Mouse (Mus musculus) right cerebral cortex, postnatal 4 days (tissue): ENCODE measurements at regions not wholly inside any gene's neighbourhood (a gene's known extent, or its start where the extent isn't known, plus 50 kb on each side); places are given as distances from the start of the nearest gene placed in this dataset.
A peak's percentile ranks its signal among the peaks of the same experiment; 100 is the strongest.
"Not testable (repeated sequence)": the region's sequence is repeated elsewhere in the genome, so short reads cannot be mapped to it uniquely, and the experiment has no call there.

ENCODE experiments used
- DNase-seq: peaks from one replicate; pipeline ENCODE4 v3.0.0-alpha.2; 2022

DNA sequence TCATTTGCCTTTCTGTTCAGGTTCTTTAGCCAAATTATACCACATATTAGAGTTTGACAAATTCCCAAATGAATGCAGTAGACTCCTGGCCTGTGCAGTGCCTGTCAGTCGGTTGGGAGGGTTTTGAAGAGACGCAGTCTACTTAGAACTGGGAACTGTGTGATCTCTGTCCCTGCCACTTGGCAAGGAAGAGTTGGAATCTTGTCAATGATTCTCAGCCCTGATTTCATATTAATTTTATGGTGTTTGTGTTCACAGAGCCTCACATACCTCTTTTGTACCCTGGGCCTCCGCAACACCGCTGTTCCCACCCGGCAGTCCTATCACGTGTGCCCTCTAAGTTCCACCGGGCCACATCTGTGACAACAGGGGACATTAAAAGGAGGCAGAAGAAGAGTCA, 149.8 kb upstream of the Ddhd1 start:
- DNase-seq: no peak

DNA sequence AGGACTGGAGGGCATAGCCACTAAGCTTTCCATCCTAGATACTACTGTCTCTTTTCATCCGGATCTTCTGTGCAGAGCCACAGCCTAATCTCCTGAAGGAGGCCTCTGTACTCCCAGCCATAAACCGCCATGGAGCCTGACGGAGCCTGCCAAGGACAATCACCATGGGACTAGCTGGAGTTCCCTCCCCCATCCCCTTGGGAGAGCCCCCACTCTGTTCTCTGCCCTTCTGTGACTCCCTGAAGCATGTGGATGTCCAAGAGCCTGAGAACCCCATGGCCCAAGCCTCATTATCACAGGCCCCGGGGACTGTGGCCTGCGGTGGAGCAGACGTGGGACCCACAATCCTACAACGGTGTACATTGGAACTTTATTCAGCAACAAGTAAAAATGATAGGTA, 151.5 kb upstream of the Ddhd1 start:
- no peak for DNase-seq

DNA sequence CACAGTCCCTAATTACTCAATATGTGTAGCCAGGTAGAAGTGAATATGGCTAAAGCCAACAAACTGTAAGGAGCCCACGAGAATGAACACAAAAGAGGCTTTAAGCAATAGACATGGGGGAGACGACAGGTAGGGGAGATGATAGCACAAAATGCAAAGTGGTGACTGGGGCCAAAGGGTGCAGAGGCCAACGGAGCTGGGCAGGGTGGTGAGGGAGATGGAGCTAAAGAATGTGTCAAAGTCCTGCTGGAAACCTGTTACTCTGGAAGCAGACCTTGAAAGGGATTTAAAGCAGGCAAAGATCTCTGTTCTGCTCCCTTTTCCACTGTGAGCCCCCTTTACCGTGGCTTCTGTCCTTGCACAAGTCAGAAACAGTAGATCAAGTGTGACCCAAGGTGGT, 152.2 kb upstream of the Ddhd1 start:
- no peak for DNase-seq

DNA sequence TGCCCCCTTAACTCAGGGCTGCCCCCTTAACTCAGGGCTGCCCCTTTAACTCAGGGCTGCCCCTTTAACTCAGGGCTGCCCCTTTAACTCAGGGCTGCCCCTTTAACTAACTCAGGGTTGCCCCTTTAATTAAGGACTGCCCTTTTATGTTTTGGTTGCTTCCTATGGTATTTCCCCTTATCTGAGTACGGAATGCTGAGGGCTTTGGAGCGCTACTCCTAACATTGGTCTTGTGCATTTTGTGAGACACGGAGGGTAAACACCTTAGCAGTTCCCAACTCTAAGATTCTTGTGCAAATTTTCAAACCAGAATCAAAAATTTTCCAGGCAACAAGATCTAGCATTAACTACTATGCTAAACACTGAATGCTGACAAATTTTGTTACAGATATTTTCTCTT, 152.7 kb upstream of the Ddhd1 start:
- no peak for DNase-seq

DNA sequence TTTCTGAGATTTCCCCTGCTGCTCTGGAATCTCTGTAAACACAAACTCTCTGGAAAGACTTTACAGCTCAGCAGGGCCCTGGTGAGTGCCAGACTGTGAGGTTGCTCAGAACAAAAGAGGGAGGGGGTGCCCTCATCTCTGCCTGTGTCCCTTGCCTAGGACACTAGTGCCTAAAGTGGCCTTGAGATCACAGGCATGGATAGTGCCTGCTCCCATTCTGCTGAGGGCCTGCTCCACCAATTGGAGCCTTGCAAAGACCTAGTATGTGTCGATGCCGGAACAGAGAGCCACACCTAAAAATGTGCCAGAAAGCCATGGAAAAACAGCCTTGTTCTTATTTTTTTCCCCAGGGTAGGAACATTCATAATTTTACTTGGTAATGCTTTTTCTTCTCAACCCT, 157.7 kb upstream of the Ddhd1 start:
- DNase-seq: no peak

DNA sequence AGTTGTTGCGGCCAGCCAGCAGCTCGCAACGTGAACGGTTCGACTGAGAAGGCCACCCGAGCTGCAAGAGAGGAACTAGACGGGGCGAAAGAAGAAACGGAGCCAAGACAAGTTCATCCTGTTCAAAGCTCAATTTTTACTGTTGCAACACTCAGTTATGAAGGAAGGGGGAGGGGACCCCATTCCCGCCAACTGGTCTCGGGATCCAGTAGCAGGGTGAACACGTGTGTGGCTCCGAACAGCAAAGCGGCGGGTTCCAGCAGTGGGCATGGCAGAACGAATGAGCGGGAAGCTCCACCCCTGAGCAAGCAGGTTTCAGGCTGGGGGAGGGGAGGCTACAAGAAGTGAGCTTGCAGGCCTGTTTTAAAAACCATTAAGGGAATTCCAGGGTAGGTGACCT, 158.7 kb upstream of the Ddhd1 start:
- not testable (repeated sequence) for DNase-seq

DNA sequence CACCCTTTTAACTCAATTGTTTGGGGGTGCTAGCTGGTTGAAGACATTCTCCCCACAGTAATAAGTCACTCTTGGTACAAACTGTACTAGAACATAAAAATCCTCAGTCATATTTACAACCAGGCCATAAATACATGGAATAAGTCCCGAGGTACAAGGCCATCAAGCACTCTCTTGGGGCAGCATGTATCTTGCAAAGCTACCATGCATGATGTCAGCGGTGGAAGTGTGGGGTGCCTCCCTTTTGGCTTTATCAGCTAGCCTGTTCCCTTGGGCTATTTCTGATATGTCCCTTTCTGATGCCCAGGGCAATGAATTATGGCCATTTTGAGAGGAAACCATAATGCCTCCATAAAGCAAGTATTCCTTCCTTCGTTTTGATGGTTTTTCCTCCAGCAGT, 159.8 kb upstream of the Ddhd1 start:
- DNase-seq: no peak

DNA sequence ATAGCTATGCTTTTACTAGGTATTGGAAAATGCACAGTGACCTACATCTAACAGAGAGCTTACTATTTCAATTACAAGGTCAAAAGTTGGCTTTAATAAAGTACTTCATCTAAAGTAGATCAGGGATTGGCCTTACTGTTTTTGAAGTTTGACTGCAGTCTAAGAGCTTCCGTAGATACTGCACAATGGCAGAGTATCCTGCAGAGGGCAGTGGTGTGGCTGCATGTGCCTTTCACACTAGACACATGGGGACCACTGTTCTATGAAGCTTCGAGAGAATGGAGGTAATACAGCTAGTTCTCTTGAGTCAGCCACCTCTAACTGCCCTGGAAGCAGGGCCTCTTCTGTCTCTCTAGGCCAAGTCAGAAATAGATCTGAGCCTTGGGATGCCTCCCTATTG, 166.7 kb upstream of the Ddhd1 start:
- no peak for DNase-seq

DNA sequence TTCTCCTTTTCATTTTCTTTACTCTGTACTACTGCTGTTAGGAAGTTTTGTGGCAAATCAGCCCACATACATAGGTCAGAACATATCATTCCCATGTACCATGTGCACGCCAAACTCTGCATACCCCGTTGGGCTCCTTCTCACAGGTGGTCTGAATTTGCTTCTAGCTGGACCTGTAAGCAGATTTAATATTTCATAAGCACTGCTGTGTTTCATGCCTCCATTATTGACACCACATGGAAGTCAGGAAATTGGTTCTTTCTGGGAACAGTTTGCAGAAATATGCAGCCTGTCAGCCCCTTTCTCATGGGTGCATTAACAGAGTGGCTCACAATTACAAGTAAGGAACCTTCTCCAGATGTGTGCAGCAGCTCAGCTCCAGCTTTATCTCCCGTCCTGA, 168.1 kb upstream of the Ddhd1 start:
- no peak for DNase-seq

DNA sequence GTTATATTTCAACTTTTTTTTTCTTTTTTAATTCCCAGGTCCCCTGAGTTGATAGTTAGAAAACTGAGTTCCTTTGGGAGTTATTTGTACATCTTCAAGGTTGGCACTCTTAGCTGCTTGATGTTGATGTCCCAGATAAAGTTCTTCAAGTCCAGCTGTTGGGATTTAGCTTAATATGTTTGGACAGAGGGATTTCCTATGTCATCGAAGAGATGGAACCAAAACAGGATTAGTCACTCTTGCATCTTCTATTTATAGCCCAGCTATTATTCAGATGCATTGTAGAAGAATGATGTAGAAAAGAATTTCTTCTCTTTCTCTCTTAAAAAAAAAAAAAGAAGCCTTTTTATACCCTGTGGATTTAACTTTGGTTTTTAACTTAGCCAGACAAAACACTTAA, 169.2 kb upstream of the Ddhd1 start:
- DNase-seq: no peak

DNA sequence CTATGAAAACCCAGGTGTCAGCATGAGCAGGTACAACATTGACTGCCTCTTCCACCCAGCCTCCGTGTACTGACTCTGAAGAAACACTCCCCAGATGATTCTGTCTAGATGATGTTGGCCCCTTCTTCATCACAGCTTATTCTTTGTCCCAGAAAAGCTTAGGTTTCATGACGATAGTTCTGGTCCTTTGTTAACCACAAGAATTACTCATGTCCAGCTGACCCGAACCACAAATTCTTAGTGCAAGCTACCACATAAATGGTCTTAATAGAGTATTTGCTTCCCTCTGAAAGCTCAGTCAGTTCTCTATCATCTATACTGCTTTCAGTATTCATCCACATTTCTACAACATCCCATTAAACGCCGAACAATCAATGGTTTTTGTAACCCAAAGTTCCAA, 172.5 kb upstream of the Ddhd1 start:
- DNase-seq: no peak

DNA sequence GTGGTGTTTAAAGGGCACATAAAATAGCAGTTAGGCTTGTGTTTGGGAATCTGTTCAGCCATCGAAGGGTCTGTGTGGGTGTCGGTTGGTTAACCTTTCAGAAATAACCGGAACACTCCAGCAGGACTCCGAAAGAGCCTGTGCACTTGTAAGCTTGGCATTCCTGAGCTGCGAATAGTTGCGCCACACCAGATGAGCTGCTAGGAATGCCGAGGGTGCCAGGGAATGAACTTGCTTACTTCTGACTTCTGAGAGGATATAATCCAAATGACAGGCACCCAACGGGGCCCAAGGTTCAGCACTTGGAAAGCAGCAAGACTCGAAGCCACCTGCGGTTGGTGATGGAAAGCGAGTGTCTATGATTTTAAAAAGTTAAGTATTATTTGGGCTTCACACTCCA, 179.1 kb upstream of the Ddhd1 start:
- DNase-seq: no peak

DNA sequence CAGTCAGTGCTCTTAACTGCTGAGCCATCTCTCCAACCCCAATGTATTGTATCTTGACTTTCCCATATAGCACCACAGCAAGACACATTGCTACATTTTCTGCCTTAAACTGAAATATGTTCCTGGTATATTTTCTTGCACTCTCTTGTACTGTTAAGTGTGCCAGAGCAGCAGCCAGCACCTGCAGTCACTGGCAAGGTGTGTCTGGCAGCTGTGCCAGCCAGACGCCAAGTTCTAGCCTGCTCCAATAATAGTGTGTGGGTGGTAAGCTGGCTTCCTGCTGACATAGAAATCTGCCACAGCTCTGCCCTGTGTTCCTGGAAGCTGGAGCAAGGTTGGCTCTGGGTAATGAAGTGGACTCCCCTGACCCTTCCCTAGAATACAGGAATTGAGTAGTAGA, 185.9 kb upstream of the Ddhd1 start:
- DNase-seq: no peak

DNA sequence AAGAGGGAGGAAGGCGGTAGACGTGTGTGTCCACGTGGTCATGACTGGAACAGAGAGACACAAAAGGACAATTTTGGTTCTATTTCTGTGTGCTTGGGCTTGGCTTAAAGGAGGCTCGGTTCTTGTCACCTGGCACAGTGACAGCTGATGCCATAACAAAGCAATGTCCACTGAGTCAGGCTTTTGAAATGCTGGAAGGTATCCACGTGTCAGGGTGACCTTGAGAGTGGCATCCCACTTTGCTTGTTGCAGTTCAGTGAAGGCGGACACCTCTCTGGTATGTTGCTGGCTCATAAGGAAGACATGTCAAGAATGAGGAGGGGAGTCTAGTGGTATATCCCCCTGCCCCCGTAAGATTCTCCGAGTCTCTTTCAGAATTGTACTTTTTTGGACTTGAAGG, 192.6 kb upstream of the Ddhd1 start:
- DNase-seq: no peak

DNA sequence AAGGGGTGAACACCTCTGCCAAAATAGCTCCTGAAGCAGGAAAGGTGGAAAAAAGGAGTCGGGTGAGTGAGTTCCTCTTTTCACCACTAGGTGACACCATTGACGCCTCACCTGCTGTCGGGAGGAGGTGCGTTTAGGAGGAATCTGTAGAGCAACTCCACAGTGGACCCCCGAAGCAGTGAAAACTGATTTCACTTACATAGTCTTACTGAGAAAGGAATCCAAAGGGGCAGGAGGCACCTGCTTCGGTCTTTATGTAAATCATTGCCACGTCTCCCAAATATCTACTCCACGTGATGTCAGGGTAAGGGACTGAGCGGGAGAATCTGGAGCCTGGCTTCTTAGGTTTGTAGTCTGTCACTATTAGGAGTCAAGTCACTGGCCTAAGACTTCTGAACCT, 220.5 kb upstream of the Ddhd1 start:
- peak; percentile 24 for DNase-seq

DNA sequence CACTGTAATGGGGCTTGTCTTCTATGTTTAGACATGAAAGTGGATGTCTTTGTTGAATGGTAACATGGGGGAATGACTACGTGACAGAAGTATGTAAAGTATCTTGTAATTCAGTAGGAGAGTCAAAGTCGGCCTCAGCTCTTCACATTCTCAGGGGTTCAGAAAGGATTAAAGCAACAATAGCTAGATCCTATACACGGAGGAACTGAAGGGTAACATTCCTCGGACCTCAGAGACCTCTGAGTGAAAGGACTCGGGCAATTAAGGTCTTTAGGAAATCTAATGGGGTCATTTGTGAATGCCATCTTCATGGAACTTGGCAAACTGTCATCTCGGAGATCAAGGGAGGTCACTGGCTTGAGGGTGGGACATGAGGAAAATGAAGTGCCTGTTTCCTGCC, 262.8 kb upstream of the Ddhd1 start:
- no peak for DNase-seq

DNA sequence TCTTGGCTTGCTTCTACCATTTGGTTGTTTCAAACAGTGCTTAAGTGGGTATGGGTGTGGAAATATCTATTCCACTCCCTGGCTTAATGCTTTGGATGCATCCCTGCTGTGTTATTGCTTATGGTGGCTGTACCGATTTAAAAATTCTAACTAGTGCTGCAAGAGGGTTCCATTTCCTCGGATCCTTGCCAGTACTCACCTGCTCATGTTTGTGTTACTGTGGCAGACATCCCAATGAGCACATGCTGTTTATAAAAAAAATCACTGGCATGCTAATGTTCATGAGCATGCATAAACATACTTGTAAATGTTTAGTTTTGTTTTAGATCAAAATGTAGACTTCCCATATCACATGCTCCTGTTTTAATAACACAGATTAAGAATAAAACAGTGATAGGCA, 285.6 kb upstream of the Ddhd1 start:
- DNase-seq: no peak

DNA sequence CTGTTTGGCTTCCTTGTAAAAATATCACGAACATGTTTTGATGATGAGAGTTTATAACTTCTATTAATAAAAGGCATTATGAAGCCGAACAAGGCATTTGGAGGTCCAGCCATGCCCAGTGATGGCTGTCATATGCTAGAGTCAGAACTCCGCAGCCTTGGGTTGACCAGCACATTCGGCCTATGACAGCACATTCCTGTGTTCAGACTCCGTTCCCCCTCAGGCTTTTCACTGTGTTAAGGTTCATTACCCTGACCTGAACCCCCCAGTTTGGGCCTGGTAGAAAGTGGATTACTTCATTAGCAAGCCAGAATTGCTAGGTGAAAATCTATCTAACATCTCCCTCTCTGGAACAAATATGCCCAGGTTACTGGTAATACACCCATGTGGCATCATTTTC, 286.2 kb upstream of the Ddhd1 start:
- DNase-seq: no peak

DNA sequence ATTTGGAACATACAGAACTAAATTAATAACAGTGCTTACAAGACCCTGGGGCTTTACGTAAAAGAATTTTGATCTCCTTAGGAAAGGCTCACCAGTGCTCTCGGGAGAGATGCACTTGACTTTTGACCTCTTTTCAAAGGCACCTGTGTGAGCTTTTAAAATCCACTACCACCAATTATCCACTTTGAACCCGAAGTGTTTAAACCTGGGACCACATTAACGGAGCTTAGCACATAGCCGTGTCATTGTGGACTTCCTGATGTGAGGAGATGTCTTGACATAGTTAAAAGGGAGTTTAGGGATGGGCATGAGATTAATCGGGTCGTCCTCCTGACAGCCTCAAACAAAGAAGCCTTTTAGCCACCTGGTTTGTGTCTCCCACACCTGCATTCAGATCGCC, 286.6 kb upstream of the Ddhd1 start:
- DNase-seq: no peak

DNA sequence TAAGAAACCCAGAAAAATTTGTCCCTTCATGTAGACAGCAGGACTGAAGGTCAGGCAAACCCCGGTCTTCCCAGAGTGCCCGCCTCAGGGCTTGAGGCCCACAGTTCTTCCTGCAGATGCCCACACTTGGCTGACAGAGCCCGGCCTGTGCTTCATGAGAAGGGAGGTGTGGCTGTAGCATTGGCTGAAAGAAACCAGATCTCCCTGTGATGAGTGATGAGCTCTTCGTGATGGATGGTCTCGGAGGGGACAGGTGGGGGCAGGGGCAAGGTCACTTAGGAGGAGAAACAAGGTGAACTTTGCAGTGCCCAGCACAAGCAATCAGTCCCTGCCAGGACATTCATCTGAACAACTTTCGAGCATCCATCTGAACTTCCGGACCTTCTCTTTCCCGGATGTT, 298.7 kb upstream of the Ddhd1 start:
- DNase-seq: no peak

DNA sequence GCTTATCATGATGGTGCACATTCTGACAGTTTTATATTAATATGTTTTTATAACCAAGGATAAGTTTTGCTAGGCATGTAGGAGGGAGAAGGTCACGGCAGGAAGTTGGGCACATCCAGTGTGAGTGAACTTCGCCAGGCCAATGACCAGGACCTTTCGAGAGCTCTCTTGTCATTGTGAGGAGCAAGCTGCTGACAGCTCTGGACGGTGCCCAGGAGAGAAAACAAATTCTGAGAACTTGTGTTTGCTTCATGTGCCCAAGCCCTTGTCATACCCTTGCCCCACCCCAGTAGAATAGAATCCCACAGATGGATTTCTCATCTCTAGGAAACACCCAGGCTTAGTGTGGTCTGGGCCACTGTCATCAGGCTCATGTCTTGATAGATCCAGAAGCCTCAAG, 304.5 kb upstream of the Ddhd1 start:
- no peak for DNase-seq

DNA sequence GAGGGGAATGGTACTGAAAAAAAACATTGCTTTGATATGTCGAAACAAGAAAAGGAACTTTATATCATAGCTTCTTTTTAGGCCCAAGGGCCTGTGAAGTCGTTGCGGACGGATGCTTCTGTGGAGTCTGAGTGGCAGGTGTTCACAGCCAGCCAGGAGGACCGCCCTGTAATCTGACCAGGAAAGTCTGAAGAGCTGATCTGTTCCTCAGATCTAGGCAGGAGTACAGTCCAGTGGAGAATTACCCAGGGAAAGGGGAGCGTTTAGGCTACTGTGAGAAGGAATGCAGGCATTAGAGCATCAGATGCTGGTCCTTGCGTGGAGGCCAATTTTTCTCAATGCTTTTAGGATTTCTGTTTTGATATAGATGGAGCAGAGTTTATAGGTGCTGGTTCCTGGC, 306.1 kb upstream of the Ddhd1 start:
- no peak for DNase-seq

DNA sequence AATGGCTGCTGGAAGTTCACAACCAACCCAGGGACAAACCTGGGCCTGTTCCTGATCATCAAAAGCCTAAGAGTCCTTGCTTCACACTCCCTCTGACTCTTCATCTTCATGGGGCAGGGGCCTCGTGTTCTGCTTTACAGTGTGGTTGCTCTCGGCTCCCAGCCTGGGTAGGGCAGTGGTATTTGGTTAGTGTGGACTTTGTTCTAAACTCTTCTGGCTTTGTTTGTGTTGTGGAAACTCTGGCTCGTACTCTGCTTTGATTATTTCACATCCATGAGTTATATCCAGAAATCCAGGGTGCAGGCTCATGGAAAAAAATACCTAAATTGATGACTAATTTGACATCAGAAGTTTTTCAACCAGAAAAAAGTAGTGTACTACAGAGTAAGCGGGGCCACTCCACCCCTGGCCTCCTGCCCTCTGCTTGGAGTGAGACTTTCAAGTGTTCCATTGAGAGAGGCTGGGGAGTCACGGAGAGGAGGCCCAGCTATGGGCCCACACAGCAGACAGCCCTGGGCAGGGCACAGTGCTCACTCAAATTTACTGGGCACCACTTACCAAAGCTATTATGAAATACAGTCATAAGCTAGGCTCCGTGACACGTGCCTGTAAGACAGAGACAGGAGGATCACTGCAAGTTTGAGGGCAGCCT, 325.4 kb upstream of the Ddhd1 start:
- no peak for DNase-seq

DNA sequence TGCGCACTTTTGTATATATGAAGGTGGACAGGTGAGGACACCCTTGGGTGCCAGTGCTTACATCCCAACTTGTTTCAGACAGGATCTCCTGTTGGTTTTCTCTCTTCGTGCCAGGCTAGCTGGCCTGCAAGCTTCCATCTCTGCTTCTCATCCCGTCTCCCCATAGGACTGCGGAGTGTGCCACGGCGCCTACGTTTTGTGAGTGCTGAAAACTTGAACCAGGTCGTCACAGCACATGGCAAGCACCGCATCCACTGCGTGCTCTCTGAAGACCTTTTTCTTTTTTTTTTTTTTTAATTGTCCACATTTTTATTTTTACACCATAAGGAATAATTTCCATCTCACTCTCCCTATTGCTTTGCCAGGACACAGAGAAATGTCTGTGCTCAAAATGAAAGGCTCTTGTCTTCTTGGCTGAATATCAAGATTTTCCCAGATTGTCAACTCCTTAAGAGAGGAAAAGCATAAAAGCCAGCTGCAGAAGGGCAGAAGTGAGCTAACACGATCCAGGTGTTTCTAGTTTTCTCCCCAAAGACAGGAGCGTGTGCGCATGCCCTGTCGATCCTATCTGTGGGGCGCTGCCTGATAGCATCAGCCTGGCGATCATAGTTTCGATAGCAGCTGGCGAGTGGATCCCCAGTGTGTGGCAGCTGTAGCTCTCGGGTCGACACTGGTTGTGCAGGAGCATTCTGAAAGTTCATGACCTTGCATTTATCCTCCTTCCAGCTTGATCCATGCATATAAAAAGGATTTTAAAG, 326.4 kb upstream of the Ddhd1 start:
- no peak for DNase-seq
